Mouse (Mus musculus) CH12.LX (cell line): ENCODE results near the gene Cyp2u1. TPM values are rescaled to one million over a fixed set of nuclear protein-coding genes. Genes with fewer than 3 reads are reported as not detected.

Experiments used
- DNase-seq: peaks from one replicate; pipeline ENCODE4 v3.0.0-alpha.2; 2013; ENCODE audit errors: extremely low read depth
- H3K27ac ChIP-seq: 2 replicates; pipeline ENCODE4 v1.5.1; 2012; ENCODE audit warnings: low read depth, mild to moderate bottlenecking, control low read depth, moderate library complexity; ENCODE audit not compliant: insufficient read depth
- H3K27me3 ChIP-seq: replicated peaks from 2 replicates; pipeline ENCODE3; 2012; ENCODE audit warnings: inconsistent platforms
- H3K36me3 ChIP-seq, 2 experiments: replicated peaks in 1 of 2; 2 replicates each; pipeline versions ENCODE3 to v1.6.1; 2012; ENCODE audit warnings: inconsistent platforms in 1 of 2, low read length in 1 of 2, mild to moderate bottlenecking in 1 of 2, mixed read lengths in 1 of 2, moderate library complexity in 1 of 2; ENCODE audit not compliant: control insufficient read depth in 1 of 2, insufficient read depth in 1 of 2
- H3K4me1 ChIP-seq, 2 experiments: 2 replicates each; pipeline ENCODE4 v1.6.1; 2012; ENCODE audit warnings: inconsistent platforms in 1 of 2, moderate library complexity in 1 of 2; ENCODE audit not compliant: insufficient read depth in 2 of 2, control insufficient read depth in 1 of 2
- H3K4me2 ChIP-seq: 2 replicates; pipeline ENCODE4 v1.6.1; 2012; ENCODE audit warnings: low read depth, mild to moderate bottlenecking, control low read depth; ENCODE audit not compliant: poor library complexity, insufficient read depth, severe bottlenecking
- H3K4me3 ChIP-seq, 3 experiments: fragments of 150-350 bp in 1 of 3; sonication (generic) in 1 of 3; replicated peaks in 1 of 3; 2 replicates each; pipeline versions ENCODE3 to v1.5.1; 2011 to 2012; ENCODE audit warnings: low read depth in 2 of 3, low read length in 2 of 3, mild to moderate bottlenecking in 2 of 3, moderate library complexity in 2 of 3, control low read depth in 1 of 3, improper control_type of control experiment in 1 of 3, inconsistent platforms in 1 of 3, mixed read lengths in 1 of 3; ENCODE audit not compliant: poor library complexity in 1 of 3
- H3K79me2 ChIP-seq: replicated peaks from 2 replicates; pipeline ENCODE4 v1.6.1; 2012; ENCODE audit warnings: mild to moderate bottlenecking, moderate library complexity; ENCODE audit not compliant: control insufficient read depth, poor library complexity, insufficient read depth, severe bottlenecking; ENCODE audit errors: extremely low read depth
- H3K9ac ChIP-seq: 2 replicates; pipeline ENCODE4 v1.6.1; 2012; ENCODE audit warnings: low read depth, mild to moderate bottlenecking, control low read depth, moderate library complexity; ENCODE audit not compliant: insufficient read depth
- H3K9me3 ChIP-seq: replicated peaks from 2 replicates; pipeline ENCODE3; 2012; ENCODE audit warnings: low read length, inconsistent platforms, mixed read lengths
- BHLHE40 ChIP-seq: IDR thresholded peaks from 2 replicates; pipeline ENCODE4 v1.6.1; 2011; ENCODE audit warnings: mild to moderate bottlenecking, low read depth, low read length, improper control_type of control experiment
- CTCF ChIP-seq, 2 experiments: IDR thresholded peaks in 1 of 2; conservative IDR thresholded peaks in 1 of 2; 2 replicates each; pipeline ENCODE4 v1.5.1; 2011 to 2012; ENCODE audit warnings: low read depth in 2 of 2, low read length in 2 of 2, improper control_type of control experiment in 1 of 2, inconsistent platforms in 1 of 2, mild to moderate bottlenecking in 1 of 2, moderate library complexity in 1 of 2
- ELF1 ChIP-seq: IDR thresholded peaks from 2 replicates; pipeline ENCODE4 v1.6.1; 2014; ENCODE audit warnings: low read depth, mild to moderate bottlenecking, inconsistent platforms, low read length, improper control_type of control experiment
- HCFC1 ChIP-seq: IDR thresholded peaks from 2 replicates; pipeline ENCODE4 v1.6.1; 2012; ENCODE audit warnings: low read depth, mild to moderate bottlenecking, inconsistent platforms, low read length, improper control_type of control experiment
- IRF4 ChIP-seq: IDR thresholded peaks from 2 replicates; pipeline ENCODE4 v1.6.1; 2014; ENCODE audit warnings: low read depth, mild to moderate bottlenecking, inconsistent platforms, low read length, improper control_type of control experiment
- JUND ChIP-seq: conservative IDR thresholded peaks from 2 replicates; pipeline ENCODE4 v1.6.1; 2011; ENCODE audit warnings: low read depth, low read length, improper control_type of control experiment
- KAT2A ChIP-seq: IDR thresholded peaks from 2 replicates; pipeline ENCODE4 v1.6.1; 2012; ENCODE audit warnings: low read length, improper control_type of control experiment, inconsistent platforms; ENCODE audit not compliant: insufficient replicate concordance
- MAFK ChIP-seq: IDR thresholded peaks from 2 replicates; pipeline ENCODE4 v1.6.1; 2011; ENCODE audit warnings: low read length, improper control_type of control experiment; ENCODE audit not compliant: insufficient replicate concordance
- MAX ChIP-seq: IDR thresholded peaks from 2 replicates; pipeline ENCODE4 v1.6.1; 2011; ENCODE audit warnings: low read length, improper control_type of control experiment
- MYC ChIP-seq: IDR thresholded peaks from 2 replicates; pipeline ENCODE4 v1.6.1; 2011; ENCODE audit warnings: low read depth, mild to moderate bottlenecking, improper control_type of control experiment, low read length
- RAD21 ChIP-seq: IDR thresholded peaks from 2 replicates; pipeline ENCODE4 v1.6.1; 2011; ENCODE audit warnings: low read depth, mild to moderate bottlenecking, low read length, improper control_type of control experiment, moderate library complexity
- SIN3A ChIP-seq: IDR thresholded peaks from 2 replicates; pipeline ENCODE4 v1.6.1; 2012; ENCODE audit warnings: low read length, improper control_type of control experiment, inconsistent platforms
- SMC3 ChIP-seq: IDR thresholded peaks from 2 replicates; pipeline ENCODE4 v1.6.1; 2011; ENCODE audit warnings: low read depth, low read length, improper control_type of control experiment
- TCF12 ChIP-seq: IDR thresholded peaks from 2 replicates; pipeline ENCODE4 v1.6.1; 2014; ENCODE audit warnings: low read depth, mild to moderate bottlenecking, inconsistent platforms, low read length, improper control_type of control experiment
- UBTF ChIP-seq: IDR thresholded peaks from 2 replicates; pipeline ENCODE4 v1.6.1; 2012; ENCODE audit warnings: low read depth, mild to moderate bottlenecking, inconsistent platforms, low read length, improper control_type of control experiment, moderate library complexity
- USF1 ChIP-seq: IDR thresholded peaks from 2 replicates; pipeline ENCODE4 v1.6.1; 2014; ENCODE audit warnings: low read depth, mild to moderate bottlenecking, inconsistent platforms, low read length, improper control_type of control experiment
- USF2 ChIP-seq: conservative IDR thresholded peaks from 2 replicates; pipeline ENCODE4 v1.6.1; 2011; ENCODE audit warnings: low read depth, low read length, improper control_type of control experiment
- ZC3H11A ChIP-seq: IDR thresholded peaks from 2 replicates; pipeline ENCODE4 v1.6.1; 2012; ENCODE audit warnings: low read depth, mild to moderate bottlenecking, inconsistent platforms, low read length, improper control_type of control experiment
- ZMIZ1 ChIP-seq: IDR thresholded peaks from 2 replicates; pipeline ENCODE4 v1.6.1; 2012; ENCODE audit warnings: low read depth, mild to moderate bottlenecking, inconsistent platforms, low read length, improper control_type of control experiment
- dilution Hi-C: fragments of 300-500 bp; cut with MboI; formaldehyde crosslinking; loops from 2 replicates; pipeline ENCODE4 v1.14.3; 2020; ENCODE audit warnings: low sequenced_read_pairs; ENCODE audit not compliant: extremely low pct_unique_long_range_greater_than_20kb, extremely low pct_ligation_motif_present
- in situ Hi-C: fragments of 300-500 bp; cut with MboI; formaldehyde crosslinking; loops from 3 replicates; pipeline ENCODE4 v1.14.3; 2019; ENCODE audit warnings: low sequenced_read_pairs, low pct_ligation_motif_present, low pct_unique_long_range_greater_than_20kb, mixed read lengths
- polyA plus RNA-seq: library from polyadenylated mRNA; unstranded; fragments of >175 nt; gene quantifications from 2 replicates; pipeline ENCODE4 v1.2.1, GENCODE M21; 2012; ENCODE audit warnings: low read depth; ENCODE audit not compliant: insufficient read length
- total RNA-seq, 2 experiments: library from RNA; depleted of rRNA; stranded (reverse); fragments of 300-350 nt in 1 of 2; fragments of >200 nt in 1 of 2; gene quantifications; 2 replicates each; pipeline ENCODE4 v1.2.3; 2012 to 2014

Cyp2u1 gene
- total and polyA plus RNA-seq, 3 experiments = 0.54 to 2.0 (median 0.60) TPM

DNA sequence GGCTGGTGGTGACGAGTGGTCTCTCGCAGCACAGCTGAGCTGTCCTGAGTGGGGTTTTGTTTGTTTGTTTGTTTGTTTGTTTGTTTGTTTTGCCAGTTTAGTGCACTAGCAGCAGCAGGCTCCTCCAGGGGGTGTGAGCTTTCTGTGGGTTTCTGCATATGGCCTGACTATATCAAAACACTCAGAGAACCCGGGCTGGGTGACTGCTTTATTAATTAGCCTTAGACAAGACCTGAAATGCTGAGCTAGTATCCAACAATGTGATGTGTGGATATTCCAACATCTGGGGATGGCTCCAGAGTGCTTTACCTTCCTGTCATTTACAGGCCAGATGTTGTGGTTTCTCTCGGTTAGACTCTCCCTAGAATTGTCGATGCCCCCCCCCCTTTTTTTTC, 290 bp upstream of the Cyp2u1 start:
- in situ Hi-C loops (loop anchor here (5.0 kb wide), 1 partner anchor 254 kb away; no protein-coding TSS in a partner anchor), dilution Hi-C loops (no loop called here)
- H3K79me2 ChIP-seq = no peaks in the 10 kb centered on the region
- no peaks in the 10 kb centered on the region for H3K36me3 ChIP-seq
- peaks cover 4 to 18% of the 10 kb centered on the region in 2 experiments for H3K4me1 ChIP-seq
- no peak for DNase-seq
- peak overlapping the region; percentile 68 for H3K4me2 ChIP-seq
- H3K27me3 ChIP-seq = no peaks in the 10 kb centered on the region
- H3K9me3 ChIP-seq = no peaks in the 10 kb centered on the region
- H3K4me3 ChIP-seq = peak overlapping the region; percentile 42 to 90 (median 67)
- TF ChIP-seq BHLHE40 = no peak
- 0 out of 2 replicates have a peak, but pooled peaks have one; percentile 11 for TF ChIP-seq SIN3A
- TF ChIP-seq ELF1 = no peak
- TF ChIP-seq UBTF = no peak
- no peak for TF ChIP-seq IRF4
- no peak for TF ChIP-seq TCF12
- no peak; the same call in 1 of the 2 replicates for TF ChIP-seq ZMIZ1
- no peak for TF ChIP-seq USF2
- no peak overlapping the region for H3K27ac ChIP-seq
- peak overlapping the region; percentile 39 for H3K9ac ChIP-seq

DNA sequence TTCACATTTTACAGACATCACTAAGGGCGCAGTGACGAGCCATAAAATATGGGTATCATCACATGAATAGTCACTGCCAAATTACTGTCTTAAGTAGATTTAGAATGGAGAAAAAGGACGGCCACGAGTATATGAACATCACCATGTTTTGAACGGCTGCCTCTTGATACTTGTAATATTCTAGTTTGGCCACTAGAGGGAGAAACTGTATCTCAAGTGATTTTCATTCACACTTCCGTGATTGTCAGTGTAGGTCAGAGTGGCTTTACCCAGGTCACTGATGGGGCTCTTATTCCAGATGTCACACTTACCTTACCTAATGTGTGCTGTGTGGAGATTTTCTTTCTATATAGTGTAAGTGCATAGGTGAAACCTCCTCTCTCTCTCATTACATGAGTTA, 3.1 kb downstream of the Cyp2u1 start:
- Histone ChIP-seq H3K4me2 (no peak overlapping the region), H3K36me3 (no peaks in the 10 kb centered on the region), H3K27me3 (no peaks in the 10 kb centered on the region), H3K9me3 (no peaks in the 10 kb centered on the region), H3K9ac (no peak overlapping the region), H3K27ac (no peak overlapping the region), H3K4me1 (peaks cover 29 to 52% of the 10 kb centered on the region in 2 experiments), H3K79me2 (no peaks in the 10 kb centered on the region), H3K4me3 (no peak overlapping the region)
- in situ Hi-C loops (loop anchor here (5.0 kb wide), 1 partner anchor 257 kb away; no protein-coding TSS in a partner anchor), dilution Hi-C loops (no loop called here)
- TF ChIP-seq USF1 = no peak
- TF ChIP-seq UBTF = no peak
- TF ChIP-seq KAT2A = no peak
- TF ChIP-seq RAD21 = peak; percentile 66
- 0 out of 2 replicates have a peak, but pooled peaks have one; percentile 22 for TF ChIP-seq IRF4
- TF ChIP-seq MYC = no peak
- TF ChIP-seq SMC3 = peak; percentile 48
- TF ChIP-seq ELF1 = peak; percentile 88
- peak; percentile 74 for TF ChIP-seq CTCF (conservative IDR thresholded peaks at IDR 0.05 in 1 of 2, IDR thresholded peaks at IDR 0.05 in 1 of 2; ENCODE audit: low read depth in 2 of 2, low read length in 2 of 2)
- peak; percentile 76 for DNase-seq

DNA sequence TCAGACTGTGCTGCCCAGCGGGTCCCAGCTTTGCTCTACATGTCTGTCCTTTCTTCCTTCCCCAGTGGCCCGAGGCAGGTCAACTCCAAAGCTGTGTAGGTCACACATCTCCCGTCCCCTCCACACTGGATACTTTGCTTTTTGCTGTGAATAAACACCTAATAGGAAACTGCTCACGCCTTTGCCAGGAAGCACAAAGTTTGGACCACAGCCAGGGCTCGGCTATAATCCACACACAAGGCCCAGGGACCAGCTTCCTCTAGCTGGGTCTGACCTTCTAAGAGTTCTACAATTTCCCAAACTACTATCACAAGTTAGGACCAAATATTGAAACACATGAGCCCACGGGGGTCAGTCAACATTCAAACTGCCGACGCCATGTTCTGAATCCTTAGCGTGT, 3.9 kb downstream of the Cyp2u1 start:
- dilution Hi-C loops = no loop called here
- no peak for DNase-seq
- in situ Hi-C loops = no loop called here
- Histone ChIP-seq H3K9me3 (no peaks in the 10 kb centered on the region), H3K79me2 (no peaks in the 10 kb centered on the region), H3K36me3 (no peaks in the 10 kb centered on the region), H3K4me3 (no peak overlapping the region), H3K27ac (no peak overlapping the region), H3K9ac (no peak overlapping the region)
- TF ChIP-seq JUND = no peak
- TF ChIP-seq SIN3A = no peak
- TF ChIP-seq HCFC1 = no peak
- no peak for TF ChIP-seq MAX
- no peak for TF ChIP-seq ZC3H11A
- no peak for TF ChIP-seq ELF1
- no peak for TF ChIP-seq TCF12
- no peak for TF ChIP-seq MAFK
- no peak for TF ChIP-seq IRF4
- no peak for TF ChIP-seq ZMIZ1
- TF ChIP-seq, all 38 proteins: peak for 0
- H3K4me1 ChIP-seq = peaks cover 29 to 60% of the 10 kb centered on the region in 2 experiments
- H3K4me2 ChIP-seq = no peak overlapping the region
- H3K27me3 ChIP-seq = no peaks in the 10 kb centered on the region
